Mouse (Mus musculus) hindbrain, postnatal 0 days (tissue): ENCODE results near the gene Wdr18. TPM values are rescaled to one million over a fixed set of nuclear protein-coding genes. Genes with fewer than 3 reads are reported as not detected.

Experiments used
- ATAC-seq: fragments of 200-750 bp; cut with Nextera tagmentation; 2 replicates; pipeline ENCODE4 v1.8.0; 2017; ENCODE audit warnings: mild to moderate bottlenecking, moderate TSS enrichment, moderate library complexity
- DNase-seq: peaks from one replicate; pipeline ENCODE4 v3.0.0-alpha.2; 2015; ENCODE audit warnings: low spot score
- H3K27ac ChIP-seq: fragments of 300-500 bp; sonication (generic); 2 replicates; pipeline ENCODE4 v1.5.1; 2014; ENCODE audit warnings: mild to moderate bottlenecking
- H3K27me3 ChIP-seq: fragments of 300-500 bp; sonication (generic); 2 replicates; pipeline ENCODE4 v1.6.1; 2014; ENCODE audit warnings: low read length, mixed read lengths; ENCODE audit not compliant: insufficient read depth
- H3K36me3 ChIP-seq: fragments of 300-500 bp; sonication (generic); 2 replicates; pipeline ENCODE4 v1.6.1; 2014; ENCODE audit warnings: low read length, mixed read lengths; ENCODE audit not compliant: insufficient read depth
- H3K4me1 ChIP-seq: fragments of 300-500 bp; sonication (generic); 2 replicates; pipeline ENCODE4 v1.6.1; 2014; ENCODE audit warnings: antibody characterized with exemption, low read length, mixed read lengths; ENCODE audit not compliant: insufficient read depth
- H3K4me2 ChIP-seq: fragments of 300-500 bp; sonication (generic); 2 replicates; pipeline ENCODE4 v1.6.1; 2014; ENCODE audit warnings: low read depth, mild to moderate bottlenecking, low read length, moderate library complexity, mixed read lengths
- H3K4me3 ChIP-seq: fragments of 300-500 bp; sonication (generic); 2 replicates; pipeline ENCODE4 v1.5.1; 2014; ENCODE audit warnings: low read length
- H3K9ac ChIP-seq: fragments of 300-500 bp; sonication (generic); replicated peaks from 2 replicates; pipeline ENCODE4 v1.6.1; 2014; ENCODE audit warnings: mild to moderate bottlenecking, low read length, moderate library complexity, mixed read lengths
- H3K9me3 ChIP-seq: fragments of 300-500 bp; sonication (generic); 2 replicates; pipeline ENCODE4 v1.6.1; 2016; ENCODE audit warnings: low read length, mixed read lengths
- CTCF ChIP-seq: IDR thresholded peaks from 2 replicates; pipeline ENCODE4 v1.5.1; 2016; ENCODE audit warnings: antibody characterized with exemption, control low read depth, low read depth
- WGBS: fragments of 180-500 bp; shearing (Covaris S2); extraction: QIAGEN DNeasy Blood & Tissue Kit; methylation state at CpG from one replicate; pipeline ENCODE4 v1.1.7; 2014; 5-methylcytosine and 5-hydroxymethylcytosine counted together
- polyA plus RNA-seq: library from polyadenylated mRNA; unstranded; fragments of >200 nt; fragmentation: Nextera tagmentation; extraction: Ambion mirVana; gene quantifications from 2 replicates; pipeline ENCODE4 v1.2.1, GENCODE M21; 2015
- total RNA-seq: library from RNA; depleted of rRNA; stranded (reverse); fragments of >200 nt; gene quantifications from 2 replicates; pipeline ENCODE4 v1.2.3, GENCODE M21; 2014

The Wdr18 gene
- total and polyA plus RNA-seq, 2 experiments from 2014 or later: 74.6 to 109 TPM

DNA sequence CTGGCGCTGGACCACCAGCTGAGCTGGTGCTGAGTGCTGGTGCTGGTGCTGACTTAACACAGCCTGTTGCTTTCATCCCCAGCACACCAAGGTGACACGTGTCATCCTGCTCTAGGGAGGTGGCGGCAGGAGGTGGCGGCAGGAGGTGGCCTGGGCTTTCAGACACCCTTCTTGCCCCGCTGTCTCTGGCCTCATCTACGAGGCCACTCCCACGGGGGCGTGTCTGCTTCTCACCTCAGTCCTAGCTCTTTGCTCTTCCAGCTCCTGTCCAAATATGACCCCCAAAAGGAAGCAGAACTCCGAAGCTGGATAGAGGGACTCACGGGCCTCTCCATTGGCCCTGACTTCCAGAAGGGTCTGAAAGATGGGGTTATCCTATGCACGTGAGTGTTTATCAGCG lies 31.1 kb downstream of the Wdr18 start:
- H3K4me2 ChIP-seq: no peak overlapping the region
- H3K4me3 ChIP-seq: no peak overlapping the region
- H3K9me3 ChIP-seq: no peaks in the 10 kb centered on the region
- peaks cover 3% of the 10 kb centered on the region for H3K4me1 ChIP-seq
- WGBS: 64% methylated on average over 12 of the region's 12 CpGs
- DNase-seq: no peak
- TF ChIP-seq CTCF: no peak
- no peak overlapping the region for H3K27ac ChIP-seq
- H3K9ac ChIP-seq: no peak overlapping the region
- no peaks in the 10 kb centered on the region for H3K36me3 ChIP-seq
- peaks cover 22% of the 10 kb centered on the region for H3K27me3 ChIP-seq
- ATAC-seq: no peak

DNA sequence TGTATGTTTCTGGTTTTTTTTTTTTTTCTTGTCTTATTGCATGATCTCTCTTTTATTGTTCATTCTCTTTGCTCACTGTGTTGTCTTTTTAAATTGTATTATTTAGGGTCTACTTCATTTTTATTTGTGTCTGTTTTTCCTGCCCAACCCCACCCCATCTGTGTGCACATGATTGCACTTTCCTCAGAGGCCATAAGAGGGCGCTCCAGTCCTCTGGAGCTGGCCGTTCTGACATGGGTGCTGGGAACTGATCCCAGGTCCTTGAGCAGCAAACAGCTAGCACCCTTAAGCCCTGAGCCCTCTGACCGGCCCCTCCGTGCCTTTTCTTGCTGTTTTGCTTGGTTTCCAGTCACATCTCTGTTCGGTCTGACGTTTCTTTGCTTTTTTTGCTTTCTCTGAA lies 31.6 kb downstream of the Wdr18 start:
- 89% methylated on average over 6 of the region's 6 CpGs for WGBS
- peaks cover 22% of the 10 kb centered on the region for H3K27me3 ChIP-seq

DNA sequence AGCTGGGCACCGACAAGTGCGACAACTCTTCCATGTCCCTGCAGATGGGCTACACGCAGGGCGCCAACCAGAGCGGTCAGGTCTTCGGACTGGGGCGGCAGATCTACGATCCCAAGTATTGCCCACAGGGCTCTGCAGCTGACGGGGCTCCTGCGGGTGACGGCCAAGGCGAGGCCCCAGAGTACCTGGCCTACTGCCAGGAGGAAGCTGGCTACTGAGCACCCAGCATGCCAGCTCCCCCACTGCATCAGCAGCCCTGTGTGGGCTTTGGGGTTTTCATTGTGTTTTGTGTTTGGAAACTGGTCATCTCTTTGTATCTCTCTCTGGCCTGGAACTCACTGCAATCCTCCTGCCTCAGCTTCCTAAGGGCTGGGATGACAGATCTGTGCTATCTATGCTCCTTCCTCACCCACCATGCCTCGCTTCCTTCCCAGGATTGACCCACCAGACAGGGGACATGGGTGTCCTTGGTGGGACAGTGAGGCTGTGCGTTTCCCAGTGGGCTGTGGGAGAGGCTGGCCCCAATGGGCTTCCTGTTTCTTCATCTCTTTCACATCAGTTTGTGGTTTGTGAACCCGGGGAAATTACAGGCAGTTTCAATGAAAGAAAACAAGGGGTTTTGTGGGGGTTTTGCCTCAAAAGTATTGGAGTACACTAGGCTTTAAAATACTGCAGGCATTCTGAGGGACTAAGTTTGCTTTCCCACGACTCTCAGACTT lies 34.6 kb downstream of the Wdr18 start:
- 70% methylated on average over 16 of the region's 16 CpGs for WGBS
- Histone ChIP-seq H3K9ac (no peak overlapping the region), H3K36me3 (no peaks in the 10 kb centered on the region), H3K4me1 (peaks cover 6% of the 10 kb centered on the region; the same call in 1 of the 2 replicates), H3K27ac (no peak overlapping the region), H3K4me3 (no peak overlapping the region), H3K9me3 (no peaks in the 10 kb centered on the region), H3K4me2 (no peak overlapping the region), H3K27me3 (peaks cover 6% of the 10 kb centered on the region; the same call in 1 of the 2 replicates)
- no peak for ATAC-seq
- TF ChIP-seq CTCF: no peak
- peak; percentile 23 for DNase-seq

More for the DNA sequence above, 31.6 kb downstream of the Wdr18 start:
- no peaks in the 10 kb centered on the region for H3K4me1 ChIP-seq
- no peak overlapping the region for H3K9ac ChIP-seq
- H3K27ac ChIP-seq: no peak overlapping the region
- ATAC-seq (no peak), DNase-seq (no peak)
- no peak overlapping the region for H3K4me2 ChIP-seq
- peak; percentile 30; the same call in 1 of the 2 replicates for TF ChIP-seq CTCF
- no peaks in the 10 kb centered on the region for H3K36me3 ChIP-seq
- H3K4me3 ChIP-seq: no peak overlapping the region
- H3K9me3 ChIP-seq: no peaks in the 10 kb centered on the region

DNA sequence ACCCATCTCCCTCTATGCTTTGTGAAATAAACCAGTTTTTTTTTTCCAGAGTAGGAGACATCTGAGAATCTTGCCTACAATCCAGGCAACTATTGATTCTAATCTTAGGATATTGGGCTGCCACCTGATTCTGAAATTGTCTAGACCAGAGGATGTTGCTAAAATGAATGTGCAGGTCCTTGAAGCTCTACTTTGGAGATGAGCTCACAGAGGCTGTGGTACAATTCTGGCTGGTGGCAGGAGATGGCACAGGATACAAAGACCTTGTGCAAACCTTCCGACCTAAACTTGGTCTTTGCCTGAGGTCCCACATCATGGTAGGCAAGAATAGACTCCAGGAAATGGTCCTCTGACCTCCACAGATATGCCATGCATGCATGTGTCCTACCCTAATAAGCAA lies 35.7 kb downstream of the Wdr18 start:
- H3K27ac ChIP-seq: no peak overlapping the region
- TF ChIP-seq CTCF: no peak
- ATAC-seq (no peak), DNase-seq (no peak)
- no peaks in the 10 kb centered on the region for H3K36me3 ChIP-seq
- no peak overlapping the region for H3K4me2 ChIP-seq
- peaks cover 6% of the 10 kb centered on the region; the same call in 1 of the 2 replicates for H3K4me1 ChIP-seq
- no peaks in the 10 kb centered on the region for H3K27me3 ChIP-seq
- H3K9me3 ChIP-seq: no peaks in the 10 kb centered on the region
- H3K4me3 ChIP-seq: no peak overlapping the region
- H3K9ac ChIP-seq: no peak overlapping the region
- WGBS: 91% methylated on average over 1 of the region's 1 CpGs

DNA sequence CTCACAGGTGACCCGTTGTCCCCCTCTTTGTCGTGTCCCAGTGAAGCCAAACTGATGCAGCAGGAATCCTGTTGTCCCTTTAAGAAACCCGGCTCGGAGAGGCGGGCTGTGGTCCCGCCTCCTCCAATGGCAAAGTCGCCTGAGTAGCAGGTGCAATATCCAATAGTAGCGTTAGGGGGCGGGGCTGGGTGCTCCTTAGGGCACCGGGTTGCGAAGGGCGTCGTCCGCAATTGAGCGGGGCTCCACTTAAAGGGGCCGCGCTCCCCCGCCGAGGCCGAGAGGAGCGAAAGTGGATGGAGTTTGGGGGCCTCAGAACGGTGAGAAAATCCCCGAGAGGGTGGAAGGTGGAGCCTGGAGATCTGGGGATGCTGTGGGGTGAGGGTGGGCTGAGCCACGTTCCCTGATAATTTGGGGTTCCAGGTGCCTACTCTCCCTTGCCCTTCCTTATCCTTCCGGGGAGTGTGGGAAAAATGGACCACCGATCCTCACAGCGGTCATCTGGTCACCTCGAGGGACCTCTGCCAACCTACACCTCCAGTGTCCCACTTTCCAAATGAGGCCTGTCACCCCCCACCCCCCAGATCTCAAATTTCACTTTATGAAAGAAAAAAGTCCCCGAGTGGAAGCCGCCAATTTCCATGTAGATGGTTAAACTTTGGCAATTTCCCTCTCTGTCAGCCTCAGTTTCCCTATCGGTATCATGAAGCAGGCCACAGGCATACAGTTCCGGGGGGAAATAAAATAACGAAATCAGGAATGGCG lies 36.5 kb downstream of the Wdr18 start, which contains the start of gene Abca7:
TSS of gene Abca7 (plus strand) at position 223 of the 762 bp plus-strand sequence.
- Histone ChIP-seq H3K9ac (peak within 1 kb of the TSS; percentile 38; the same call in 1 of the 2 replicates), H3K27ac (peak within 1 kb of the TSS; percentile 41), H3K4me2 (peak within 1 kb of the TSS; percentile 79), H3K4me3 (peak within 1 kb of the TSS; percentile 46), H3K9me3 (no peaks in the 10 kb centered on the region), H3K27me3 (no peaks in the 10 kb centered on the region), H3K36me3 (no peaks in the 10 kb centered on the region), H3K4me1 (peaks cover 6% of the 10 kb centered on the region; the same call in 1 of the 2 replicates)
- peak; percentile 23 for TF ChIP-seq CTCF
- ATAC-seq (peak; percentile 92), DNase-seq (peak; percentile 99)
- WGBS: under 1% methylated on average over 34 of the region's 34 CpGs

DNA sequence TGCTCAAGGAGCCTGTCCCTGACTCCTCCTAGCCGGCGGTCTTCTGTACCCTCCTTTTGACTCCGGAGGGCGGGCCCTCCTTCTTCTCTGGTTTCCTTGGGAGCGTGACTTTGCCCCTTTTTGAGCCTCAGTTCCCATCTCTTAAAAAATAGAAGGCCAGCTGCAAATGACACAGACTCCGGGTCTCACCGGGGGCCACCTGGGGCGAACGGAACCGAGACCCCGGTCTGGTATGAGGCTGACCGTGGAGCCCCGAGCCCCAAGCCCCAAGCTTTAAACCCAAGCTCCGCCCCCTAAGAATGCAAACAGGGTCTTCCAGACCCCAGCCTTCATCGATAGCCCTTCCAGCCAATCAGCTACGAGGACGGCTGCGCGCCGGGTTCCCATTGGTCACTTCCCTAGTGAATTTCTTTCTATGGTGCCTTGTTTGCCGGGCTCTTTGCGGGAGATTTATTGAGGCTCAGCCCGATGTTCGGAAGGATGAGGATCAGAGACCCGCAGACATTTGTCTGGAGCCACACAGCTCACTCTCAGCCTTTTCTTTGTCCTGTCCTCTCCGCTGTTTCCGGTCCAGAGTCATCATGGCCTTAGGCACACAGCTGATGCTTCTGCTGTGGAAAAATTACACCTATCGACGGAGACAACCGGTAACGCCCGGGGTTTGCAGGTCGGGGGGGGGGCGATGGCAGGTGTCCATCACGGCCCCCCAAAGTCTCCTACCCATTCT lies 37.2 kb downstream of the Wdr18 start:
- Histone ChIP-seq H3K4me3 (peak overlapping the region; percentile 46), H3K27me3 (0 out of 2 replicates have a peak, but pooled peaks cover 5% of the 10 kb centered on the region), H3K27ac (peak overlapping the region; percentile 41; the same call in 1 of the 2 replicates), H3K4me2 (peak overlapping the region; percentile 79), H3K36me3 (no peaks in the 10 kb centered on the region), H3K4me1 (peaks cover 6% of the 10 kb centered on the region; the same call in 1 of the 2 replicates), H3K9me3 (no peaks in the 10 kb centered on the region), H3K9ac (0 out of 2 replicates have a peak overlapping the region, but pooled peaks have one; percentile 28)
- DNase-seq: peak; percentile 90
- TF ChIP-seq CTCF: no peak
- peak; percentile 80 for ATAC-seq
- WGBS: under 1% methylated on average over 35 of the region's 35 CpGs
